Mouse (Mus musculus) cerebellum, adult 2 months (tissue): Measurements from ENCODE around the gene Nusap1.

ENCODE experiments used
- CTCF ChIP-seq: fragments of 200-500 bp; IDR thresholded peaks from 2 replicates; pipeline ENCODE4 v1.5.1; 2011; ENCODE audit warnings: low read depth, mild to moderate bottlenecking, control low read depth, low read length, moderate library complexity, borderline replicate concordance; ENCODE audit not compliant: insufficient read depth
- POLR2A ChIP-seq: fragments of 200-500 bp; IDR thresholded peaks from 2 replicates; pipeline ENCODE4 v1.6.1; 2011; ENCODE audit warnings: low read length, control low read depth, borderline replicate concordance; ENCODE audit not compliant: insufficient read depth

- TF ChIP-seq CTCF (no peak), POLR2A (no peak)
Measured at GRCm38 (mm10) chr2:119605361-119605973, 12.6 kb upstream of the Nusap1 start.
